Mouse (Mus musculus): ENCODE results near the gene Aqp9.

DNA sequence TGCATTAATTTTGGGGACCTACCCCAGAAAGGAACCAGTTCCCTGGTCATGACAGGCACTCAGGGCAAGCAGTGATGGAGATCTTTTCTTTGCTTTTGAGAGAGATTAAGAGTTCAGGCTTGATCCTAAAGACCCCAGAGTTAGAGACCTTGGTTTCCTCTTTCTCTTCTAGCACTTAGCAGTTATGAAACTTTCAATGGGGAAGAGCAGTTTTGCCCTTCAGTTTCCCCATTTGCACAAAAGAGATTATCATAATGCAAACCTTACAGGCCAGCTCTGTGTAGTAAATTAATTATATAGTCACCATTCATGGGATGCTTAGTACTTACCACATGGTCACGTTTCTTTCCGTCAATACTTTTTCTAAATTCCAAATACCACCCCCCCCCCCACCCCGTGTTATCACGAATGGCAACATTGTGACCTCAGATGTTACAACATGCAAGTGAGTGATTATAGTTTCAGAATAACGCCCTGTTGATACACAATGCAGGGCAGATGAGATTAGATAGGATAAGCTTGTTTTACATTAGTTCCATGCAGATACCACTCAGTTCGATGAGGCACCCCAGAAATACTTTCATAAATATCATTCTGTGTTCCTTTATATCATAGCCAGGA is 10.9 kb upstream of the Aqp9 start:
- TF ChIP-seq RAD21 (IDR thresholded peaks at IDR 0.05; ENCODE audit: low read depth, low read length) = no peak
- TF ChIP-seq ELF1 (IDR thresholded peaks at IDR 0.05; ENCODE audit: low read depth, low read length) = no peak
- no peak for TF ChIP-seq EP300 (IDR thresholded peaks at IDR 0.05; ENCODE audit: low read length)

All from CH12.LX (cell line).